Mouse (Mus musculus): ENCODE measurements around the gene Dhx9.

- TF ChIP-seq CTCF (IDR thresholded peaks at IDR 0.05; ENCODE audit: low read depth) (no peak), EP300 (IDR thresholded peaks at IDR 0.05; ENCODE audit: low read depth) (no peak)
These were observed 18.8 kb upstream of the Dhx9 start for GRCm38 (mm10) chr1:153506266-153506665.

All from heart, postnatal 0 days (tissue).